Mouse (Mus musculus) lung, adult 2 months (tissue): Measurements from ENCODE around the gene Carmil1.

Experiments used
- CTCF ChIP-seq: fragments of 200-500 bp; IDR thresholded peaks from 2 replicates; pipeline ENCODE4 v1.5.1; 2011; ENCODE audit warnings: mild to moderate bottlenecking, low read length, control low read depth; ENCODE audit not compliant: insufficient read depth
- POLR2A ChIP-seq: fragments of 200-500 bp; IDR thresholded peaks from 2 replicates; pipeline ENCODE4 v1.6.1; 2011; ENCODE audit warnings: low read depth, mild to moderate bottlenecking, control low read depth, low read length, borderline replicate concordance; ENCODE audit errors: extremely low read depth

- no peak for TF ChIP-seq POLR2A
- TF ChIP-seq CTCF = no peak
These were observed 57.0 kb downstream of the Carmil1 start for GRCm38 (mm10) chr13:24223425-24224201.
